Mouse (Mus musculus) megakaryocyte, embryonic 14.5 days (primary cell): Measurements from ENCODE around the gene Smarca4.

ENCODE experiments used
- FLI1 ChIP-seq: IDR thresholded peaks from 2 replicates; pipeline ENCODE4 v1.6.1; 2012; ENCODE audit warnings: low read length, inconsistent platforms, mixed read lengths
- GATA1 ChIP-seq: IDR thresholded peaks from 3 replicates; pipeline ENCODE4 v1.6.1; 2012; ENCODE audit warnings: mixed read lengths, low read length, inconsistent platforms, borderline replicate concordance

DNA sequence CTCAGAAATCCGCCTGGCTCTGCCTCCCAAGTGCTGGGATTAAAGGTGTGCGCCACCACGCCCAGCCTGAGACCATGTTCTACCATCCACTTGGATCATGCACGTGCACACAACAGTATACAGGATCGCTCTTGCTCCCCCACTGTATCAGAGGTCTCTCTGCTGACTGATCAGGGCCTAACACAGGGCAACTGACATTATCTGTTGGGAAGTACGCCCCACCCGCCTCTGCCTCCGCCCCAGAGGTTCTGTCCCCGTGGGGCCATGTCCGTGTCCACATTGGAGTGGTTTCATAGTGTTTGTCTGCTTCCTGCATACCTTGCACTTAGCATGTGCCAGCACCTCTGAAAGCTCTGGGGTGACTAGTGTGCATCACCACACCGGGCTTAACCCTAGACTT, 125.5 kb downstream of the Smarca4 start:
- TF ChIP-seq GATA1: no peak
- no peak for TF ChIP-seq FLI1
